Mouse (Mus musculus): ENCODE data around the gene Hmmr.
A peak's percentile ranks its signal among the peaks of the same experiment; 100 is the strongest.

Gene Hmmr

DNA sequence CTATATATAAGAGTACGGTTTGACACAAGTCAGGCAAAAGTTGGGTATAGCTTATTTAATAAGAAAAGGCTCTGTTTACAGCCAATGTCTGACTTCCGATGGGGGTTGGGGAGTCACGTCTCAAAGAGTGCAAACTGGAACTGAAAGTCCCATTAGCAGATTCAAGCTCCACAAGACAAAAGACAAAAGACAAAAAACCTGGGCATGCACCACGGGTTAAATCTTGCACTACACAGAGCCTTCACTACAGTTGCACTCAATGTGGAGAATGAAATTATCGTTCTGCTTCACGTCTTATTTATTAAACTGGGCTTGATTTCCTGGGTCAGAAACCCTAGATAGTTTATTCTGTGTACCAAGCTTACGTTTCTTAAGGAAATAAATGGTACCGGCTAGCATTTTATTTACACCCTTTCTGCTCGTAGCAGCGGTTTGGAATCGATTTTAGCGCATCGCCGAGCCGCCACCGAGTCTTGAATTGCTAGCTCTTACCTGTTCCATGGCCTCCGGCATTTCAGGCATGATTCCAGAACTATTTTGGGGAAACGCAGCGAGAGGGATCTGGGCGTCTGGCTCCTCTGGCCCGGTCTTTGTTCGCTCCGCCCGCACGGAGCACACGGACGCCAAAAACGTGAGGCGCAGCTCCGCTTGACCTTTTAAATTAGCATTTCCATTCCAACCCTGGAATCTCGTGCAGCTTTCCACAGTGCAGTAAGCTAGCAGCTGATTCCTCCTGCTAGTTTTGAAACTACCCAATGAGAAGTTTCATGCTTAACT lies 38.7 kb downstream of the Hmmr start:
- peak; percentile 78 for DNase-seq (ENCODE audit: inconsistent ontology term)

DNA sequence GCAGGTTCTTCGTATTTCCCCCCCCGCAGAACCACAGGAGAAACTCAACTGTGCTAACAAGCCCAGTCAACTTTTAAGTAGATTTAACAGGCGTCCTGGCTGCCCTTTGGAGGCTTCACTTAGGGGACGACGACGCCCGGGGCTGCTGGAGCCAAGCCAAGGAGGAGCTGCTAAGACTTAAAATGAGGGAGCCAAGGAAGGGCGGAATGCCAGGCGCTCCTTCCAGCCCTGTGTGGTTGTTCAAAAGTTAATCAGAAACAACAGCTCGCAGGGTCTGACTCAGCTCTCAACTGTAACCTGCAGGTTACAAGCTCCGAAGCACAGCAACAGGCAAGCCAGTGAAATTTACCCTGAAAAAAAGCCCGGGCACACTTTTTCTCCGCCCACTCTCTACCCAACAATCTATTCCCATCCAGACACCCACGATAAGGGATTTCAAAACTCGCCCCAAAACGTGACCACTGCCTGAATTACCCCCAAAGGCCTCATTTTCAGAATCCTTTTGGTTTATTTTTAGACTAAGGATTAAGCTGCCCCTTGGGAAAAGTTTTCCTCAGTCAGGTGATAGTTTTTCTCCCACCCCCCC lies 39.8 kb downstream of the Hmmr start:
- DNase-seq (ENCODE audit: inconsistent ontology term): peak; percentile 75

DNA sequence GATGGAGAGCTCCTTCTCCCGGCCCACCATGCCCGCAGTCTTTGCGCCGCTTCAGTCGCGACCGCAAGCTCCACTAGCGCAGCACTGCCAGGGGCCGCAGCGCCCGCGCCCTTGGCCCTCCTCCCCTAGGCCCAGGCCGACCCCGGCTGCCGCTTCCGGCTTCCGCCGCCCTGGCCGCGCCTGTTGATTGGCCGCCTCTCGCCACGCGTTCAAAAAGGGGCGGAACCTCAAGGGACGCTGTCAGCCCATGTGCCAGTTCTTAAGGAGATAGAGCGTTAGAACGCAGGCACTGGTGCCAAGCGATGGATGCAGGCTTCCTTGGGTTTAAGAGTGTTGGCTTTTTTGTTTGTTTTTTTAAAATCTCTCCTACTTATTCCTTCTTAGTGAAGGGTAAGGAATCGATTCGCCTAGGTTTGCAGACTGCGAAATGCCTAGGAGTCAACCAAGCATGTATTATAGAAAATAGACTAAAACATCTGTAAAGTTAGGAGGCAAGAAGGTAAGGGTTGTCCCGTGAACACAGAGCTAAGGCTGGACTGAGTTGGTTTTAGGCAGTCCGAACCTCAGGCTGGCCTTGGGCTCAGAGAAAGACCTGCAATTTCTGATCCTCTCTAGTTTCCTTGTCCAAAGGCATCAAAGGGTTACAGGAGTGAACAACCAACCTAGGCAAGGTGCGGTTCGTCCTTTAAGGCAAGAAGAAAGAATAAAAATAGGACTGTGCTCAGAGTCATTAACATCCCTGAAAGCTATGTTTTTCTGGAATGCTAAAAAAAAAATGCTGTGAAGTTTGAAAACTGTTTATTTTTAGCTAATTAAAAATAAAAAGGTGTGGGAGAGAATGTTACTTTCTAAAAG lies 40.5 kb downstream of the Hmmr start:
- peak; percentile 96 for DNase-seq (ENCODE audit: inconsistent ontology term)

DNA sequence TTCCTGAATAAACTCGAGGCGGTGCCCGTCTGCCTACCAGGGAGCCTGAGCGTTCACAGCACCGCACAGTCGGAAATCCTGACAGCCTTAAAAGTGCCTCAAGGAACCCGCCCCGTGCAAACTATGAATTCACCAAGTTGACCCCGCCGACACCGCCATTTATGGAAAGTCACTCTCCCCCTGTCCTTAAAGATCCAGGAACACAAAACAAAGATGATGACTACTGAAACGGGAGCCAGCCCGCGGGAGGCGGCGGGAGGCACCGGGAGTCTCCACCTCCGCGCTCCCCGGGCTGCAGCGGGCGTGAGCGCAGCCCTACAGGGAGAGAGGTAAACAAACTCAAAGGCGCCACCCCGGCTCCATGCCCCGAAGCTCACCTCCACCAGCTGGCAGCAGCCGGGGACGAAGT lies 41.1 kb downstream of the Hmmr start:
- no peak for DNase-seq (ENCODE audit: inconsistent ontology term)

DNA sequence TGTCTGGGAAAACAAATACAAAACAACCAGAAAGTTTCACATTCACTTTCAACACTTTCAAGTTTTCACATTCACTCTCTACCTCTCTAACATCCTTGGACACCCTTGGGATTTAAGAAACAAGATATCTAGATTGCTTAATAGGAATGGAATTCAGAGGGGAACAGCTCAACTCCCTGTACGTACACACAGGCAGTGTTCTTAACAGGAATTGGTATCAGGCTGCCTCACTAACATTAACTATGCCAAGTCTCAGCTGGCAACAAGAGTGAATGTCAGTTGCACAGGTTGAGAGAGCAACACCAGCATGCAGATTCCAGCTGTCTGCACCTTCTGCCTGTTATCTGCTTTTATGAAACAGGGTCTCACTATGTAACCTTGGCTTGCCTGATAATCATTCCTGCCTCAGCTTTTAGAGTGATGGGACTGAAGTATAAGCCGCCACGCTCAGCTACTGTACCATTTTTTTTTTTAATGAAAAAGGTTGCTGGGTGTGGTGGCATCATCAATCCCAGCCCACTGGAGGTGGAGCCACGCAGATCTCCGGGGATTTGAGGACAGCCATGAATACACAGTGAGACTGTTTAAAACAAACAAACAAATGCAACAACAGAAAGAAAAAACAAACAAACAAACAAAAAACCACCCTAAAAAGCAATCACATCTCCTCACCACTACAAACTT lies 42.6 kb downstream of the Hmmr start:
- DNase-seq (ENCODE audit: inconsistent ontology term): peak; percentile 20

DNA sequence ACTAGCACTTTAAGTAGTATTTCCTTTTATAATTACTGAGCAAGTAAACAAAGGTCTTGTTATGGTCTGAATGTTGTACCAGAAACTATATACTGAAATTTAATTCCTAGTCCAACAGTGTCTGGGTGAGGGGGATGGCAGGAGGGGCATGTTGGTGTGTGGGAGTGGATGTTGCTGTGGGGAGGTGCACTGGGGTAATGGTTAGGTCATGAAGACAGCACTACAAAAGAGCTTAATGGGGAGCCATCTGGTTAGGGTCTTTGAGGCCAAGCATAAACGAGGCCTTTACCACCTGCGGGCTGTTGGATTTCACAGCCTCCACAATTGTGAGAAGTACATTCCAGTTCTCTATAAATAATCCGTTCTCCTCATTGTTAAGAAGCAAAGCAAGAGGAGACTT lies 49.9 kb downstream of the Hmmr start:
- no peak for DNase-seq (ENCODE audit: inconsistent ontology term)

DNA sequence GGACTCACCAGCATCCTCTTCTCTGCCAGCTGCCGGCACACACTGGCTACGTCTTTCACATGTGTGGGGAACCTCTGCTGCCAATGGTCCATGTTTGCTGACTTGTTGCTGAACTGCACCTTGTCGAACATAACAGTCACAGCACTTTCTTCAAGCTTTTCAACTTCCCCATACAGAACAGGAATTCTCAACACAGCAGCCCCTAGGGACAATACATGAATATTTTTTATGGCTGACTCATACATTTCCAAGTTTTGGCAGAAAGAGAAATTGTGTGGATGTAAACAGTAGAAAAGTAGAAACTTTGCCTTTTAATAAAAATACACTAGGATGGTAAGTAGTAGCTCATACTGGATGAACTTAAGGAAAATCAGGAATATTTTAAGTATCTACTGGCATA lies 50.8 kb downstream of the Hmmr start:
- DNase-seq (ENCODE audit: inconsistent ontology term): no peak

DNA sequence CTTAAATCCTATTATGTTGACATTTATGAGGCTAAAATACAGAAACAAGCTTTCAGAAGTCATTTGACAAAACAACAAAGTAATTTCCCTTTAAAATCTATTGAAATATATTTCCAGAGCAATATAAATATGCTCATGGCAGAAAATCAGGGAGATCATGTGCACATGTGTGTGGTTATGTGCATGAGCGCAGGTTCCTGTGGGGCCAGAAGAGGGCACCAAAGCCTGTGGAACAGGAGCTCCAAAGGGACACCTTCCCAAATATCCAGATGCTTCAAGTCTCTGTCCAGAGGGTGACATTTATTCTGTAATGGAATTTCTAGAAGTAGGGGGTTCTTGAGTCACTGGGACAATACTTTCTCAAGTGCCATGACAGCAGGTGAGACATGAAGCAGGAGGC lies 56.1 kb downstream of the Hmmr start:
- DNase-seq (ENCODE audit: inconsistent ontology term): no peak

DNA sequence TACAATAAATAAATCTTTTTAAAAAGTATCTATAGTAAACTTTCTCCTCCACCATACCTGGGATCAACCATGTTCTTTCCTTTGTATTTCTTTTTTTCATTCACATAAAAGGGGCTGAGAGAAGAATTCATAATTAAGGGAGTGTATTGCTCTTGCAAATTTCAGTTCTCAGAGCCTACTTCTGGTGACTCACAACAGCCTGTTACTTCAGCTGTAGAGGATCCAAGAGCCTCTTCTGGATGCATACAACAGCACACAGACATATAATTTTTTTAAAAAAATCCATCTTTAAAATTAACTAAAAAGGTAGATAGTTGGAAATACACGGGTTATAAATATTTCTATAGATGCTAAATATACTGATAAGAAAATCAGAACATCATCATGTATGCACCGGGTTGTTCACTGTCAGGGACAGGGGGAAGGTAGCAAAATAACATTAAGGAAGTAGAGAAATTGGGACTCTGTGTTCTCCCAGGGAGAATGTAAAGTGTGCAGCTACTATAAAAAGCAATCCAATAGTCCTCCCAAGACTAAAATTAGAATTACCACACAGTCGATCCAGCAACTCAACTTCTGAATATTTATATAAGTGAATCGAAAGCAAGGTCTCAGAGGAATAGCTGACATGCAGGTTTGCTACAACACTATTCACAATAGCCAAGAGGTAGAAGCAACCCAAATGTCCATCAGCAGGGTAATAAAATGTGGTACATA lies 58.0 kb downstream of the Hmmr start:
- no peak for DNase-seq (ENCODE audit: inconsistent ontology term)

Data from Muller cell, postnatal 12 days (primary cell).